Mouse (Mus musculus) thymus, adult 18-20 months (tissue): ENCODE measurements around the gene Rsu1.
"Not testable (repeated sequence)": the region's sequence is repeated elsewhere in the genome, so short reads cannot be mapped to it uniquely, and the experiment has no call there.

Experiments used
- DNase-seq, 2 experiments: peaks; one replicate each; pipeline ENCODE4 v3.0.0; 2022; ENCODE audit warnings: mixed read lengths in 2 of 2

The Rsu1 gene

GRCm38 (mm10) chr2:13224546-13224945 lies 46.7 kb downstream of the Rsu1 start:
- peak in 1 of 2 experiments; percentile 32 for DNase-seq

- no peak for DNase-seq
Measured at GRCm38 (mm10) chr2:13223451-13223850, 47.8 kb downstream of the Rsu1 start.

GRCm38 (mm10) chr2:13220141-13220540 lies 51.1 kb downstream of the Rsu1 start:
- DNase-seq: no peak

- no peak for DNase-seq
Measured at GRCm38 (mm10) chr2:13218112-13218511, 53.1 kb downstream of the Rsu1 start.

- DNase-seq: no peak
Measured at GRCm38 (mm10) chr2:13206825-13207224, 64.4 kb downstream of the Rsu1 start.

- no peak for DNase-seq
Measured at GRCm38 (mm10) chr2:13206367-13206766, 64.8 kb downstream of the Rsu1 start.

- no peak for DNase-seq
Measured at GRCm38 (mm10) chr2:13202805-13203475, 68.3 kb downstream of the Rsu1 start.

GRCm38 (mm10) chr2:13199713-13200112 lies 71.5 kb downstream of the Rsu1 start:
- DNase-seq: no peak

GRCm38 (mm10) chr2:13199033-13199432 lies 72.2 kb downstream of the Rsu1 start:
- DNase-seq: no peak

- DNase-seq: no peak
Measured at GRCm38 (mm10) chr2:13195540-13195939, 75.7 kb downstream of the Rsu1 start.

- no peak for DNase-seq
Measured at GRCm38 (mm10) chr2:13192157-13192556, 79.1 kb downstream of the Rsu1 start.

- DNase-seq: no peak
Measured at GRCm38 (mm10) chr2:13190767-13191166, 80.4 kb downstream of the Rsu1 start.

GRCm38 (mm10) chr2:13188831-13189495 lies 82.3 kb downstream of the Rsu1 start:
- DNase-seq: no peak

- DNase-seq: no peak
Measured at GRCm38 (mm10) chr2:13183124-13183523, 88.1 kb downstream of the Rsu1 start.

- not testable (repeated sequence) for DNase-seq
Measured at GRCm38 (mm10) chr2:13181899-13182298, 89.3 kb downstream of the Rsu1 start.

GRCm38 (mm10) chr2:13177698-13178395 lies 93.4 kb downstream of the Rsu1 start:
- DNase-seq: no peak

- DNase-seq: no peak
Measured at GRCm38 (mm10) chr2:13176304-13176620, 95.0 kb downstream of the Rsu1 start.

- DNase-seq: no peak
Measured at GRCm38 (mm10) chr2:13175536-13176303, 95.5 kb downstream of the Rsu1 start.

GRCm38 (mm10) chr2:13174461-13174860 lies 96.8 kb downstream of the Rsu1 start:
- DNase-seq: no peak

GRCm38 (mm10) chr2:13170651-13171050 lies 100.6 kb downstream of the Rsu1 start:
- no peak for DNase-seq

- DNase-seq: no peak
Measured at GRCm38 (mm10) chr2:13169962-13170361, 101.3 kb downstream of the Rsu1 start.

GRCm38 (mm10) chr2:13169158-13169890 lies 101.9 kb downstream of the Rsu1 start:
- DNase-seq: no peak

- DNase-seq: no peak
Measured at GRCm38 (mm10) chr2:13168743-13169142, 102.5 kb downstream of the Rsu1 start.
